Mouse (Mus musculus) mouse trophoblast stem cell (cell line): ENCODE measurements around the gene Magea8.
"Not testable (repeated sequence)": the region's sequence is repeated elsewhere in the genome, so short reads cannot be mapped to it uniquely, and the experiment has no call there.

Experiments
- in situ Hi-C, 2 experiments: fragments of 300-500 bp; cut with MseI, MboI; formaldehyde crosslinking; loops; 2 replicates in 1 of 2; 3 replicates in 1 of 2; pipeline ENCODE4 v1.15.1; 2025

The Magea8 gene

DNA sequence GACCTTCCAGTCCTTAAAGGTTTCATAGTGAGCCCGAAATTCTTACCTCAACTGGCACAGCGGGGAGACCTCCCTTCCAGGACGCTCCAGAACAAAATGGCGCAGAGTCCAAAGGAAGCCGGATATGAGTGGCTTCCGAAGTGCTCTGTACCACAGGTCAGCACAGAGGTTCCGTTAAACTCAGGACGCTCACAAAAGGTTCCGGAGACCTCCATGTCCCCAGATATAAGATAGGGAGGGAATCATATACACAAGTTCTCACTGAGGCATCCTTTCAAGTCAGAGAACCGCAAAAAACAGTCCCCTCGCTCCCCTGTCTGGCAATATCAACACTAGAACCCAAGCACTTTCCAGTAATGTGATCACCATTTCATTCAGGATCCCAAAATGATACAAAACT is at the start of gene Magea8:
Magea8 (minus strand) TSS at position 101 of the 400 bp plus-strand sequence.
- in situ Hi-C loops = not testable (repeated sequence)

GRCm38 (mm10) chrX:154949405-154949804 is 46.2 kb downstream of the Magea8 start, which contains the start of gene Magea3:
TSS of gene Magea3 (minus strand) at chrX:154949505.
- in situ Hi-C loops = not testable (repeated sequence)

DNA sequence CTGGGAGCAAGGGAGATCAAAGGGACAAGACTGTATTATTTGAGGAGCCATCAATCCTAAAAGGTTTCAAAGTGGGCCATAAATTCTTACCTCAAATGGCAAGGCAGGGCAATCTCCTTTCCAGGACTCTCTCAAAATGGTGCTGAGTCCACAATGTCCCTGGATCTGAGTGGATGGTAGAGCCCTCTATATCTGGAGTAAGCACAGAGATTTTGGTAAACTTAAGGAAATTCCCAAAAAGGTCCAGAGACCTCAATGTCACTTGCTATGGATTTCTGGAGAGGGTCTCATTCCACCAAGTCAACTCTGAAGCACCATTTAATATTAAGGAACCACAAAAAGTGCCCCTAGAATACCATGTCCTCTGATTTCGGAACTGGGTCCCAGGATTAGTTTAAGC is 59.8 kb downstream of the Magea8 start, which contains the start of gene Magea6:
Magea6 (minus strand) TSS at position 101 of the 400 bp plus-strand sequence.
- in situ Hi-C loops = not testable (repeated sequence)
